31 mouse cellular contexts compared by ENCODE assay signal in the genomic region with DNA sequence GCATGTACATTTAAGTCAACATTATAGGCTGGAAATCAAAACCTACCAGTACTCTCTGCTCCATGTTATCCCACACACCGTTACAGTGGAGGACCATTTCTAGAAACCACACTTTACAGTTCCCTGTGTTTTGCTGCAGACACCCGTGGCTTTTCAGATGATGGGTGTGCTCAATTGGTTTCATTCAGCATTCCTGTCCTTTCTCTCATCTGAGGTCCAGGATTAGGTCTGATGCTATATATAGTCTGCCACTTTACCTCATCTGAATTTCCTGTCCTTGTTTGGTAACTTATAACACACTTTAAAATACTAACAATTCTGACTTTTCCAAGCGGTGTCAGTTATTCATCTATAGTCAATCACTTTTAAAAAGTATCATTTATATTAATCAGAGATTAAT. TPM values are rescaled to one million over a fixed set of nuclear protein-coding genes. Genes with fewer than 3 reads are reported as not detected.
"Had no signal": no experiment of that assay in that cellular context is flagged by ENCODE, and none has a peak within 500 bp of the region (broad histone marks: within the 10 kb centered on the region; RNA-seq: fewer than 3 reads in every experiment).

No protein-coding gene starts in this region.

- H3K27me3 ChIP-seq: limb, embryonic 13.5 days; liver, embryonic 12.5 days; liver, embryonic 15.5 days; lung, embryonic 15.5 days; megakaryocyte, embryonic 14.5 days; midbrain, embryonic 13.5 days had no signal

- H3K36me3 ChIP-seq: limb, embryonic 10.5 days; limb, embryonic 13.5 days; liver, embryonic 12.5 days; liver, embryonic 15.5 days; lung, embryonic 15.5 days; midbrain, embryonic 10.5 days; midbrain, embryonic 13.5 days had no signal

- H3K9ac ChIP-seq: limb, embryonic 13.5 days; liver, embryonic 12.5 days; liver, embryonic 15.5 days; lung, embryonic 15.5 days; midbrain, embryonic 13.5 days had no signal

- DNase-seq: kidney, postnatal 25 days; liver; lung, adult 18-20 months; lung, postnatal 10 days; lung, postnatal 36 days; thymus, adult 18-20 months; thymus, postnatal 36 days had no signal

- H3K27ac ChIP-seq: kidney, postnatal 0 days; layer of hippocampus, adult 2 months; limb, embryonic 10.5 days; limb, embryonic 13.5 days; liver, embryonic 12.5 days; liver, embryonic 15.5 days; lung, embryonic 15.5 days; midbrain, embryonic 10.5 days; midbrain, embryonic 13.5 days had no signal

- H3K4me3 ChIP-seq: layer of hippocampus, adult 2 months; limb, embryonic 10.5 days; limb, embryonic 13.5 days; liver, embryonic 12.5 days; liver, embryonic 15.5 days; lung, embryonic 15.5 days; megakaryocyte, embryonic 14.5 days; midbrain, embryonic 10.5 days; midbrain, embryonic 13.5 days; myocyte had no signal

- ATAC-seq: liver, embryonic 12.5 days; midbrain, embryonic 13.5 days; midbrain, embryonic 16.5 days had no signal

- H3K9me3 ChIP-seq: limb, embryonic 10.5 days; limb, embryonic 13.5 days; liver, embryonic 12.5 days; liver, embryonic 15.5 days; lung, embryonic 15.5 days; megakaryocyte, embryonic 14.5 days; midbrain, embryonic 10.5 days; midbrain, embryonic 13.5 days had no signal

- H3K4me1 ChIP-seq: limb, embryonic 10.5 days; limb, embryonic 13.5 days; liver, embryonic 12.5 days; liver, embryonic 15.5 days; lung, embryonic 15.5 days; megakaryocyte, embryonic 14.5 days; midbrain, embryonic 10.5 days; midbrain, embryonic 13.5 days had no signal

- H3K4me2 ChIP-seq: limb, embryonic 13.5 days; liver, embryonic 12.5 days; liver, embryonic 15.5 days; lung, embryonic 15.5 days; midbrain, embryonic 13.5 days had no signal

RNA-seq across cellular contexts. Expression of gene Tmem207, which starts 25.8 kb away (rescaled TPM):
- total RNA-seq: layer of hippocampus, adult 2 months; layer of hippocampus, postnatal 25 days; left cerebral cortex, adult 18-20 months; left cerebral cortex, postnatal 25 days; monocyte, adult 5-6 weeks had no signal
- polyA plus RNA-seq: large intestine, adult 2 months; limb, embryonic 10.5 days; limb, embryonic 13.5 days; liver, embryonic 12.5 days; liver, embryonic 15.5 days; lung, embryonic 15.5 days; midbrain, embryonic 10.5 days; myocyte; neural tube, embryonic 11.5 days; small intestine, adult 2 months; spleen, adult 2 months; stomach, embryonic 16.5 days; testis, adult 2 months; urinary bladder, adult 2 months had no signal

RNA-seq across cellular contexts. Expression of gene Cldn16, which starts 37.8 kb away (rescaled TPM):
- total RNA-seq: layer of hippocampus, adult 2 months; layer of hippocampus, postnatal 25 days; left cerebral cortex, adult 18-20 months; left cerebral cortex, postnatal 25 days; monocyte, adult 5-6 weeks had no signal
- polyA plus RNA-seq: large intestine, adult 2 months; limb, embryonic 10.5 days; limb, embryonic 13.5 days; liver, embryonic 12.5 days; liver, embryonic 15.5 days; lung, embryonic 15.5 days; midbrain, embryonic 10.5 days; midbrain, embryonic 13.5 days; midbrain, embryonic 16.5 days; myocyte; neural tube, embryonic 11.5 days; neural tube, embryonic 14.5 days; small intestine, adult 2 months; spleen, adult 2 months; stomach, embryonic 16.5 days; testis, adult 2 months; urinary bladder, adult 2 months had no signal
